Comparison of ENCODE assay signal across 7 mouse cellular contexts in genomic region chr17:70963546-70963945, GRCm38 (mm10). TPM values are rescaled to one million over a fixed set of nuclear protein-coding genes. Genes with fewer than 3 reads are reported as not detected.
DNase-seq lines count a peak whose midpoint lies in the region; ATAC-seq lines count a peak whose summit lies in the region.
"Not testable (repeated sequence)": the region's sequence is repeated elsewhere in the genome, so short reads cannot be mapped to it uniquely, and the experiment has no call there.

No protein-coding gene starts in this region.

- not testable (repeated sequence) for H3K27ac ChIP-seq in embryonic facial prominence, embryonic 13.5 days; midbrain, embryonic 11.5 days (ENCODE audit: low read depth, low read length)

- H3K4me2 ChIP-seq in embryonic facial prominence, embryonic 13.5 days; midbrain, embryonic 11.5 days: not testable (repeated sequence)

- H3K9me3 ChIP-seq in embryonic facial prominence, embryonic 13.5 days; midbrain, embryonic 11.5 days (ENCODE audit: control insufficient read depth, low read length): not testable (repeated sequence)

- 73% methylated on average over 13 of the region's 13 CpGs for WGBS in embryonic facial prominence, embryonic 13.5 days
- 82% methylated on average over 13 of the region's 13 CpGs for WGBS in midbrain, embryonic 11.5 days

- not testable (repeated sequence) for H3K27me3 ChIP-seq in embryonic facial prominence, embryonic 13.5 days; midbrain, embryonic 11.5 days (ENCODE audit: control insufficient read depth, insufficient read depth, low read length)

- intact Hi-C loops in left cerebral cortex, postnatal 4 days (cut with DNase I), result not testable (repeated sequence)

- DNase-seq in adrenal gland, adult 8-10 months, result peak; percentile 89
- peak; percentile 98 for DNase-seq in heart, adult 8-10 months (ENCODE audit: low spot score)
- DNase-seq in kidney, adult 18-20 months, result peak; percentile 96
- peak; percentile 62 for DNase-seq in left cerebral cortex, postnatal 4 days
- peak; percentile 95 for DNase-seq in midbrain, embryonic 11.5 days (ENCODE audit: low spot score, missing footprints)
- peak; percentile 62 for DNase-seq in skeletal muscle tissue, adult 2 months (ENCODE audit: low read depth, low spot score)

- ATAC-seq in embryonic facial prominence, embryonic 13.5 days (ENCODE audit: insufficient number of reproducible peaks, insufficient read depth, low FRiP score, low TSS enrichment, low read depth), result peak; percentile 100
- ATAC-seq in midbrain, embryonic 11.5 days (ENCODE audit: low FRiP score), result peak; percentile 100

- H3K4me1 ChIP-seq in embryonic facial prominence, embryonic 13.5 days; midbrain, embryonic 11.5 days (ENCODE audit: control insufficient read depth, insufficient read depth, low read length): not testable (repeated sequence)

- H3K4me3 ChIP-seq in embryonic facial prominence, embryonic 13.5 days; midbrain, embryonic 11.5 days (ENCODE audit: low read depth, low read length): not testable (repeated sequence)

- H3K36me3 ChIP-seq in embryonic facial prominence, embryonic 13.5 days; midbrain, embryonic 11.5 days (ENCODE audit: control insufficient read depth, insufficient read depth, low read length): not testable (repeated sequence)

- not testable (repeated sequence) for H3K9ac ChIP-seq in embryonic facial prominence, embryonic 13.5 days; midbrain, embryonic 11.5 days (ENCODE audit: low read length)

RNA-seq across cellular contexts. Expression of gene Myom1, which starts 38.9 kb away (rescaled TPM):
- total RNA-seq in adrenal gland, adult 8-10 months (2022), result 1 to 10 TPM; 1.4 to 2.4 (median 2.0) TPM
- polyA plus RNA-seq in embryonic facial prominence, embryonic 13.5 days (2015; fragmentation: Nextera tagmentation; extraction: Ambion mirVana), result 5.5 and 5.6 TPM in 2 replicates
- 1,000 to 10,000 TPM; 1,005 to 1,153 (median 1,086) TPM for total RNA-seq in heart, adult 8-10 months (2022)
- total RNA-seq in left cerebral cortex, postnatal 4 days (2021), result 1 to 10 TPM; 1.8 to 2.1 TPM
- 1.3 and 1.4 TPM in 2 replicates for polyA plus RNA-seq in midbrain, embryonic 11.5 days (2014; fragmentation: Nextera tagmentation; extraction: Ambion mirVana)

RNA-seq across cellular contexts. Expression of gene Myl12a, which starts 39.1 kb away (rescaled TPM):
- 100 to 1,000 TPM; 265 to 302 (median 283) TPM for total RNA-seq in adrenal gland, adult 8-10 months (2022)
- 583 and 585 TPM in 2 replicates for polyA plus RNA-seq in embryonic facial prominence, embryonic 13.5 days (2015; fragmentation: Nextera tagmentation; extraction: Ambion mirVana)
- total RNA-seq in heart, adult 8-10 months (2022), result 1,000 to 10,000 TPM in 3 of 4 experiments, 100 to 1,000 TPM in 1; 878 to 1,206 (median 1,167) TPM
- 10 to 100 TPM; 43.7 to 53.6 TPM for total RNA-seq in left cerebral cortex, postnatal 4 days (2021)
- polyA plus RNA-seq in midbrain, embryonic 11.5 days (2014; fragmentation: Nextera tagmentation; extraction: Ambion mirVana), result 375 and 403 TPM in 2 replicates

Comparison
In these comparisons a context has a peak if more than half of its experiments do, and no peak if none do; other contexts are left out.
1. RNA of gene Myom1, which starts 38.9 kb away (total RNA-seq): 1,005 to 1,153 TPM in heart, adult 8-10 months; 1.4 to 2.4 TPM in adrenal gland, adult 8-10 months and 1.8 to 2.1 TPM in left cerebral cortex, postnatal 4 days; every median in the first group is over 100 times any median in the second.
2. RNA of gene Myl12a, which starts 39.1 kb away (total RNA-seq): 878 to 1,206 TPM in heart, adult 8-10 months and 265 to 302 TPM in adrenal gland, adult 8-10 months; 43.7 to 53.6 TPM in left cerebral cortex, postnatal 4 days; every median in the first group is over 4 times any median in the second.
3. Peak in every context shown above with its lines, with median percentiles within 50 percentile points of each other: DNase-seq.